Mouse (Mus musculus) heart, embryonic 13.5 days (tissue): ENCODE results near the gene Stac. TPM values are rescaled to one million over a fixed set of nuclear protein-coding genes. Genes with fewer than 3 reads are reported as not detected.

ENCODE experiments used
- ATAC-seq: fragments of 200-750 bp; cut with Nextera tagmentation; 2 replicates; pipeline ENCODE4 v1.8.0; 2017; ENCODE audit warnings: moderate TSS enrichment; ENCODE audit not compliant: insufficient number of reproducible peaks, low FRiP score, low TSS enrichment; ENCODE audit errors: extremely low read depth
- H3K27ac ChIP-seq: fragments of 300-500 bp; sonication (generic); replicated peaks from 2 replicates; pipeline ENCODE4 v1.5.1; 2015; ENCODE audit warnings: moderate library complexity, mild to moderate bottlenecking, inconsistent platforms
- H3K27me3 ChIP-seq: fragments of 300-500 bp; sonication (generic); replicated peaks from 2 replicates; pipeline ENCODE4 v1.6.1; 2015; ENCODE audit warnings: mild to moderate bottlenecking, inconsistent platforms
- H3K36me3 ChIP-seq: fragments of 300-500 bp; sonication (generic); 2 replicates; pipeline ENCODE4 v1.6.1; 2015; ENCODE audit warnings: mild to moderate bottlenecking, inconsistent platforms
- H3K4me1 ChIP-seq: fragments of 300-500 bp; sonication (generic); 2 replicates; pipeline ENCODE4 v1.6.1; 2015; ENCODE audit warnings: inconsistent platforms
- H3K4me2 ChIP-seq: fragments of 300-500 bp; sonication (generic); 2 replicates; pipeline ENCODE4 v1.6.1; 2015; ENCODE audit warnings: inconsistent platforms, mild to moderate bottlenecking, moderate library complexity
- H3K4me3 ChIP-seq: fragments of 300-500 bp; sonication (generic); 2 replicates; pipeline ENCODE4 v1.5.1; 2015; ENCODE audit warnings: moderate library complexity, mild to moderate bottlenecking, inconsistent platforms
- H3K9ac ChIP-seq: fragments of 300-500 bp; sonication (generic); 2 replicates; pipeline ENCODE4 v1.6.1; 2015; ENCODE audit warnings: inconsistent platforms, mild to moderate bottlenecking, moderate library complexity
- H3K9me3 ChIP-seq: fragments of 300-500 bp; sonication (generic); 2 replicates; pipeline ENCODE4 v1.6.1; 2016; ENCODE audit warnings: inconsistent platforms
- WGBS: fragments of 180-500 bp; shearing (Covaris S2); methylation state at CpG from one replicate; pipeline ENCODE4 v1.1.7; 2015; ENCODE audit warnings: mixed read lengths; 5-methylcytosine and 5-hydroxymethylcytosine counted together
- polyA plus RNA-seq: library from polyadenylated mRNA; unstranded; fragments of >200 nt; fragmentation: Nextera tagmentation; extraction: Ambion mirVana; gene quantifications from 2 replicates; pipeline ENCODE4 v1.2.1, GENCODE M21; 2015

Gene Stac
- polyA plus RNA-seq, 1 experiment from 2014 or later, result 0.86 TPM

GRCm38 (mm10) chr9:111514586-111515473, 175.3 kb downstream of the Stac start:
- H3K27ac ChIP-seq, result no peak overlapping the region
- 60% methylated on average over 15 of the region's 15 CpGs for WGBS
- H3K36me3 ChIP-seq, result no peaks in the 10 kb centered on the region
- H3K27me3 ChIP-seq, result no peaks in the 10 kb centered on the region
- H3K4me1 ChIP-seq, result 0 out of 2 replicates have a peak, but pooled peaks cover 3% of the 10 kb centered on the region
- no peaks in the 10 kb centered on the region for H3K9me3 ChIP-seq
- no peak for ATAC-seq
- no peak overlapping the region for H3K9ac ChIP-seq
- no peak overlapping the region for H3K4me2 ChIP-seq
- H3K4me3 ChIP-seq, result no peak overlapping the region
